Mouse (Mus musculus) stomach, postnatal 0 days (tissue): ENCODE results near the gene Asphd1. TPM values are rescaled to one million over a fixed set of nuclear protein-coding genes. Genes with fewer than 3 reads are reported as not detected.

Experiments used
- ATAC-seq: fragments of 200-750 bp; cut with Nextera tagmentation; 2 replicates; pipeline ENCODE4 v1.8.0; 2017; ENCODE audit not compliant: low FRiP score, low TSS enrichment
- DNase-seq: peaks from one replicate; pipeline ENCODE4 v3.0.0-alpha.2; 2016; ENCODE audit warnings: low spot score
- H3K27ac ChIP-seq: fragments of 300-500 bp; sonication (generic); replicated peaks from 2 replicates; pipeline ENCODE4 v1.5.1; 2014; ENCODE audit warnings: mild to moderate bottlenecking, control low read depth
- H3K27me3 ChIP-seq: fragments of 300-500 bp; sonication (generic); 2 replicates; pipeline ENCODE4 v1.6.1; 2014; ENCODE audit warnings: low read length; ENCODE audit not compliant: control insufficient read depth, insufficient read depth
- H3K36me3 ChIP-seq: fragments of 300-500 bp; sonication (generic); 2 replicates; pipeline ENCODE4 v1.6.1; 2014; ENCODE audit warnings: low read length, mixed read lengths; ENCODE audit not compliant: control insufficient read depth, insufficient read depth
- H3K4me1 ChIP-seq: fragments of 300-500 bp; sonication (generic); replicated peaks from 2 replicates; pipeline ENCODE4 v1.6.1; 2014; ENCODE audit warnings: antibody characterized with exemption; ENCODE audit not compliant: control insufficient read depth, insufficient read depth
- H3K4me2 ChIP-seq: fragments of 300-500 bp; sonication (generic); replicated peaks from 2 replicates; pipeline ENCODE4 v1.6.1; 2014; ENCODE audit warnings: low read depth, mild to moderate bottlenecking, control low read depth, moderate library complexity
- H3K4me3 ChIP-seq: fragments of 300-500 bp; sonication (generic); 2 replicates; pipeline ENCODE4 v1.5.1; 2014; ENCODE audit warnings: low read depth, low read length, control low read depth
- H3K9ac ChIP-seq: fragments of 300-500 bp; sonication (generic); 2 replicates; pipeline ENCODE4 v1.6.1; 2014; ENCODE audit warnings: mild to moderate bottlenecking, low read length, control low read depth, mixed read lengths
- H3K9me3 ChIP-seq: fragments of 300-500 bp; sonication (generic); 2 replicates; pipeline ENCODE4 v1.6.1; 2016; ENCODE audit warnings: low read length; ENCODE audit not compliant: control insufficient read depth
- CTCF ChIP-seq: IDR thresholded peaks from 2 replicates; pipeline ENCODE4 v1.5.1; 2016; ENCODE audit warnings: antibody characterized with exemption, low read depth, mild to moderate bottlenecking, moderate library complexity
- EP300 ChIP-seq: optimal IDR thresholded peaks from 2 replicates; pipeline ENCODE3; 2016; ENCODE audit warnings: antibody characterized with exemption
- WGBS: fragments of 180-500 bp; shearing (Covaris S2); extraction: QIAGEN DNeasy Blood & Tissue Kit; methylation state at CpG from one replicate; pipeline ENCODE4 v1.1.7; 2014; 5-methylcytosine and 5-hydroxymethylcytosine counted together
- polyA plus RNA-seq: library from polyadenylated mRNA; unstranded; fragments of >200 nt; fragmentation: Nextera tagmentation; extraction: Ambion mirVana; gene quantifications from 2 replicates; pipeline ENCODE4 v1.2.1, GENCODE M21; 2015

Gene Asphd1
- polyA plus RNA-seq, 1 experiment from 2014 or later: 0.40 TPM

- peak; percentile 19; the same call in 1 of the 2 replicates for ATAC-seq
- H3K4me1 ChIP-seq: no peaks in the 10 kb centered on the region; the same call in 1 of the 2 replicates
- H3K9ac ChIP-seq: peak overlapping the region; percentile 80
- H3K27ac ChIP-seq: peak overlapping the region; percentile 87
- H3K4me3 ChIP-seq: peak overlapping the region; percentile 69
- H3K36me3 ChIP-seq: no peaks in the 10 kb centered on the region
- peak overlapping the region; percentile 79 for H3K4me2 ChIP-seq
- DNase-seq: peak; percentile 20
- WGBS: 16% methylated on average over 16 of the region's 16 CpGs
- no peak for TF ChIP-seq EP300
- no peak for TF ChIP-seq CTCF
- H3K27me3 ChIP-seq: no peaks in the 10 kb centered on the region
- H3K9me3 ChIP-seq: no peaks in the 10 kb centered on the region
Observed at GRCm38 (mm10) chr7:126897390-126898101, 51.8 kb downstream of the Asphd1 start.

- Histone ChIP-seq H3K4me2 (peak overlapping the region; percentile 79; the same call in 1 of the 2 replicates), H3K9me3 (no peaks in the 10 kb centered on the region), H3K27ac (no peak overlapping the region; the same call in none of the 2 replicates), H3K4me3 (no peak overlapping the region), H3K27me3 (no peaks in the 10 kb centered on the region), H3K9ac (no peak overlapping the region; the same call in 1 of the 2 replicates), H3K4me1 (no peaks in the 10 kb centered on the region; the same call in 1 of the 2 replicates), H3K36me3 (no peaks in the 10 kb centered on the region)
- ATAC-seq (no peak), DNase-seq (no peak)
- WGBS: 89% methylated on average over 5 of the region's 5 CpGs
- TF ChIP-seq EP300: no peak
- no peak for TF ChIP-seq CTCF
Observed at GRCm38 (mm10) chr7:126896912-126897311, 52.5 kb downstream of the Asphd1 start.

Other genes with a start within 250 kb of the Asphd1 start
- gene Coro1a, start 241.8 kb downstream of the Asphd1 start, polyA plus RNA-seq: 15.7 and 16.9 TPM in 2 replicates
- 114 and 116 TPM in 2 replicates for gene Mapk3, start 190.0 kb downstream of the Asphd1 start, polyA plus RNA-seq
- 51.3 and 53.1 TPM in 2 replicates for gene Gdpd3, start 183.2 kb downstream of the Asphd1 start, polyA plus RNA-seq
- gene Ypel3, start 172.6 kb downstream of the Asphd1 start, polyA plus RNA-seq: 86.0 and 102 TPM in 2 replicates
- 0.08 and 0.18 TPM in 2 replicates for gene Tbx6, start 168.1 kb downstream of the Asphd1 start, polyA plus RNA-seq
- gene Ppp4c, start 157.1 kb downstream of the Asphd1 start, polyA plus RNA-seq: 118 and 122 TPM in 2 replicates
- 0.57 and 0.59 TPM in 2 replicates for gene Fam57b, start 151.9 kb downstream of the Asphd1 start, polyA plus RNA-seq
- gene 4930451I11Rik, start 117.9 kb downstream of the Asphd1 start, polyA plus RNA-seq: not detected in 2 replicates
- gene Doc2a, start 102.2 kb downstream of the Asphd1 start, polyA plus RNA-seq: 0.15 and 0.41 TPM in 2 replicates
- gene Hirip3, start 87.6 kb downstream of the Asphd1 start, polyA plus RNA-seq: 5.7 and 7.6 TPM in 2 replicates
- 31.0 and 34.4 TPM in 2 replicates for gene Ino80e, start 87.2 kb downstream of the Asphd1 start, polyA plus RNA-seq
- 13.9 TPM in 2 replicates for gene Taok2, start 64.9 kb downstream of the Asphd1 start, polyA plus RNA-seq
- gene Tmem219, start 26.7 kb downstream of the Asphd1 start, polyA plus RNA-seq: 32.9 and 36.3 TPM in 2 replicates
- 9.7 and 10.2 TPM in 2 replicates for gene Kctd13, start 20.7 kb downstream of the Asphd1 start, polyA plus RNA-seq
- gene Sez6l2, start 981 bp upstream of the Asphd1 start, polyA plus RNA-seq: 1.5 and 1.6 TPM in 2 replicates
- gene Cdipt, start 26.3 kb upstream of the Asphd1 start, polyA plus RNA-seq: 79.3 and 80.4 TPM in 2 replicates
- 1.5 and 1.7 TPM in 2 replicates for gene Cdiptos, start 26.5 kb upstream of the Asphd1 start, polyA plus RNA-seq
- gene Mvp, start 65.0 kb upstream of the Asphd1 start, polyA plus RNA-seq: 49.5 and 50.0 TPM in 2 replicates
- gene Pagr1b, start 66.9 kb upstream of the Asphd1 start, polyA plus RNA-seq: 0.42 TPM in 1 of 2 replicates, not detected in the other
- gene Pagr1a, start 67.8 kb upstream of the Asphd1 start, polyA plus RNA-seq: 8.7 and 25.1 TPM in 2 replicates
- 12.0 and 27.5 TPM in 2 replicates for gene Gm42742, start 71.5 kb upstream of the Asphd1 start, polyA plus RNA-seq
- 1.7 and 2.9 TPM in 2 replicates for gene Prrt2, start 71.6 kb upstream of the Asphd1 start, polyA plus RNA-seq
- 21.3 and 25.5 TPM in 2 replicates for gene Maz, start 77.5 kb upstream of the Asphd1 start, polyA plus RNA-seq
- 20.8 and 24.4 TPM in 2 replicates for gene Kif22, start 92.9 kb upstream of the Asphd1 start, polyA plus RNA-seq
- 1.8 and 2.0 TPM in 2 replicates for gene Zg16, start 137.7 kb upstream of the Asphd1 start, polyA plus RNA-seq
- gene AI467606, start 141.8 kb upstream of the Asphd1 start, polyA plus RNA-seq: 4.0 and 4.1 TPM in 2 replicates
- 0.89 and 1.4 TPM in 2 replicates for gene Qprt, start 172.6 kb upstream of the Asphd1 start, polyA plus RNA-seq
- 0.21 and 0.22 TPM in 2 replicates for gene Spn, start 188.2 kb upstream of the Asphd1 start, polyA plus RNA-seq
- gene Cd2bp2, start 246.5 kb upstream of the Asphd1 start, polyA plus RNA-seq: 22.8 and 25.2 TPM in 2 replicates